Mouse (Mus musculus): ENCODE results near the gene Sftpd.

DNA sequence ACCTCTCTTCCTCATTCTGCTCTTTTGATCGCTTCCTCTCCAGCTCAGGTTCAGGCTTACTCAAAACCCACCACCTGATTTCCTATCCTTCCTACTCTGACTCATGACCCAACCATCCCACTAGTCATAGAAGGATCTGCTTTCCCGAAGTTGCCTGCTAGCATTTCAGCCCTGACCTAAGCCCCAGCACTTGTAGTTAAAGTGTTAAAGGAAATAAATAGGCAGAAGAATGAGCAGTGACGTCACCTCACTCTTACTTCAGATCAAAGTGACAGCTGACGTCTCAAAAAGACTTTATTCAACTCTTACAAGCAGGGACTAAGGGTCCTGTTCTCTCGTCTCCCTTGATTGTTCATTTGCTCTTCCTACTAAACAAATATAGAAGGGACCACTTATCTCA is 17.7 kb downstream of the Sftpd start:
- TF ChIP-seq POLR2A (IDR thresholded peaks at IDR 0.05; ENCODE audit: low read depth, low read length), result no peak
- TF ChIP-seq CTCF (conservative IDR thresholded peaks at IDR 0.05; ENCODE audit: insufficient read depth, insufficient read length, low read depth, low read length), result no peak

All from kidney, adult 2 months (tissue).